Mouse (Mus musculus) bone marrow macrophage, adult 2 months (primary cell): Measurements from ENCODE around the gene Mamstr.

ENCODE experiments used
- CTCF ChIP-seq: IDR thresholded peaks from 2 replicates; pipeline ENCODE4 v1.5.1; 2012; ENCODE audit warnings: low read depth, mild to moderate bottlenecking, low read length, moderate library complexity
- POLR2A ChIP-seq: IDR thresholded peaks from 2 replicates; pipeline ENCODE4 v1.6.1; 2012; ENCODE audit warnings: mild to moderate bottlenecking, low read depth, low read length, borderline replicate concordance

DNA sequence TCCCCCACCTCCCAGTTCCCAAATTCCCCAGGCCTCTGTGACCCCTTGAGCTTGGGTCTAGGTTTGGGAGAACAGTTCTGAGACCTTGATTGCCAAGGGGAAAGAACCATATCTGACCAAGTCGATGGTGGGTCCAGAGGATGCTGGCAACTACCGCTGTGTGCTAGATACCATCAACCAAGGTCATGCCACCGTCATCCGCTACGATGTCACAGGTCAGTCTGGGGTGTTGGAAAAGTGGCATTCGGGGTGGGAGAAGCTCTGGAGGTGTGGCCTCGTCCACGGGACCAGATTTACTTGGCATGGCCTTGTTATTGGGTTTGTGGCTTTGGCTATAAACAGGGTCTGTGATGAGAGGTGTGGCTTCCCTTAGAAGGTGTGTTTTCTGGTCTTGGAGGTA lies 14.3 kb upstream of the Mamstr start:
- TF ChIP-seq CTCF (no peak), POLR2A (no peak)
